Comparison of ENCODE assay signal across 9 mouse cellular contexts in the genomic region with DNA sequence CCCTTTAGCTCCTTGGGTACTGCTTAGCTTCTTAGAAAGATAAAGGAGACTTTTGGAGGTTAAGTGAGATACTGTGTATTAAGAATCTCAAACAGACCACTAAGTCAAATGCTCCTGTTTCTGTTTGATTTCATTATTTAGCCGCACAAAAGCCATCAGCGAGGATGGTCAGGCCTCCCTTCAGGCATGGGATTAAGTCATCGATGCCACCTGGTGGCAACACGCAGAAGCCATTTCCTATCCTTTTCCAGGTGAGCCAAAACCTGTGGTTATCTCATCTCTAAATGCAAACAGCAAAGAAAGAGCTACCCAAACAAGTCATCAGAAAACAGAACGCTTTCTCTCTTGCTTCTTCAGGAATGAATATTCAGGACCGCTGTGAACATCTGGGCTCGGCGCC.
DNase-seq lines count a peak whose midpoint lies in the region; ATAC-seq and TF ChIP-seq lines count a peak whose summit lies in the region.
"Had no signal": no experiment of that assay in that cellular context is flagged by ENCODE, and none has a peak within 500 bp of the region (broad histone marks: within the 10 kb centered on the region; RNA-seq: fewer than 3 reads in every experiment).

No protein-coding gene starts in this region.

- no peaks in the 10 kb centered on the region for H3K27me3 ChIP-seq in hindbrain, embryonic 14.5 days (ENCODE audit: control insufficient read depth, insufficient read depth, low read length)
- no peaks in the 10 kb centered on the region for H3K27me3 ChIP-seq in hindbrain, embryonic 16.5 days (replicated peaks; ENCODE audit: control insufficient read depth, insufficient read depth, low read length)
- H3K27me3 ChIP-seq in ES-Bruce4 (ENCODE audit: control insufficient read depth, insufficient read depth, low read length, poor library complexity, severe bottlenecking), result no peaks in the 10 kb centered on the region
- H3K27me3 ChIP-seq in neural tube, embryonic 15.5 days (replicated peaks), result no peaks in the 10 kb centered on the region
- H3K27me3 ChIP-seq: forebrain, embryonic 13.5 days had no signal

- no peaks in the 10 kb centered on the region for H3K36me3 ChIP-seq in hindbrain, embryonic 14.5 days (replicated peaks; ENCODE audit: control insufficient read depth, insufficient read depth)
- no peaks in the 10 kb centered on the region for H3K36me3 ChIP-seq in hindbrain, embryonic 16.5 days (ENCODE audit: control insufficient read depth, insufficient read depth, low read length)
- no peaks in the 10 kb centered on the region for H3K36me3 ChIP-seq in ES-Bruce4 (ENCODE audit: control insufficient read depth, insufficient read depth, low read length, poor library complexity, severe bottlenecking)
- no peaks in the 10 kb centered on the region for H3K36me3 ChIP-seq in neural tube, embryonic 15.5 days

- WGBS in hindbrain, embryonic 14.5 days, result 49% methylated on average over 8 of the region's 8 CpGs
- 41% methylated on average over 8 of the region's 8 CpGs for WGBS in hindbrain, embryonic 16.5 days
- 50% methylated on average over 8 of the region's 8 CpGs for WGBS in neural tube, embryonic 15.5 days

- DNase-seq in adrenal gland, postnatal 10 days, result peak; percentile 8
- DNase-seq in adrenal gland, adult 2 months, result no peak
- DNase-seq in hindbrain, embryonic 14.5 days (ENCODE audit: low spot score), result peak; percentile 67
- peak; percentile 32 to 34 for DNase-seq in left cerebral cortex, adult 18-20 months (ENCODE audit: low spot score in 2 of 2)
- no peak for DNase-seq in thymus, adult 18-20 months

- H3K4me3 ChIP-seq in hindbrain, embryonic 14.5 days (replicated peaks; ENCODE audit: low read length), result no peak overlapping the region
- H3K4me3 ChIP-seq in hindbrain, embryonic 16.5 days (ENCODE audit: low read length), result no peak overlapping the region
- no peak overlapping the region for H3K4me3 ChIP-seq in ES-Bruce4 (ENCODE audit: low read depth, low read length)
- H3K4me3 ChIP-seq in neural tube, embryonic 15.5 days (replicated peaks), result no peak overlapping the region
- H3K4me3 ChIP-seq: forebrain, embryonic 13.5 days had no signal

- TF ChIP-seq EP300 in ES-Bruce4 (IDR thresholded peaks at IDR 0.05; ENCODE audit: insufficient read depth, low read depth, low read length), result no peak

- H3K4me2 ChIP-seq in hindbrain, embryonic 14.5 days (replicated peaks), result no peak overlapping the region
- H3K4me2 ChIP-seq in hindbrain, embryonic 16.5 days (ENCODE audit: low read length), result no peak overlapping the region
- no peak overlapping the region for H3K4me2 ChIP-seq in neural tube, embryonic 15.5 days
- H3K4me2 ChIP-seq: forebrain, embryonic 13.5 days had no signal

- TF ChIP-seq POLR2A in ES-Bruce4 (IDR thresholded peaks at IDR 0.05; ENCODE audit: insufficient read depth, low read length), result no peak

- H3K27ac ChIP-seq in hindbrain, embryonic 14.5 days, result no peak overlapping the region
- H3K27ac ChIP-seq in hindbrain, embryonic 16.5 days (ENCODE audit: low read depth, low read length), result no peak overlapping the region
- no peak overlapping the region for H3K27ac ChIP-seq in ES-Bruce4 (ENCODE audit: insufficient read depth, low read length)
- no peak overlapping the region for H3K27ac ChIP-seq in neural tube, embryonic 15.5 days (replicated peaks)
- H3K27ac ChIP-seq: forebrain, embryonic 13.5 days had no signal

- no peaks in the 10 kb centered on the region for H3K4me1 ChIP-seq in hindbrain, embryonic 14.5 days (replicated peaks; ENCODE audit: control insufficient read depth, insufficient read depth, low read length)
- H3K4me1 ChIP-seq in hindbrain, embryonic 16.5 days (ENCODE audit: control insufficient read depth, insufficient read depth, low read depth, low read length), result no peaks in the 10 kb centered on the region
- H3K4me1 ChIP-seq in ES-Bruce4 (ENCODE audit: control insufficient read depth, insufficient read depth, low read length), result no peaks in the 10 kb centered on the region
- H3K4me1 ChIP-seq in neural tube, embryonic 15.5 days, result no peaks in the 10 kb centered on the region
- H3K4me1 ChIP-seq: forebrain, embryonic 13.5 days had no signal

- H3K9ac ChIP-seq in hindbrain, embryonic 14.5 days, result no peak overlapping the region
- H3K9ac ChIP-seq in hindbrain, embryonic 16.5 days (ENCODE audit: low read depth, low read length), result no peak overlapping the region
- no peak overlapping the region for H3K9ac ChIP-seq in ES-Bruce4 (ENCODE audit: low read depth, poor library complexity, severe bottlenecking)
- H3K9ac ChIP-seq in neural tube, embryonic 15.5 days (replicated peaks), result no peak overlapping the region
- H3K9ac ChIP-seq: forebrain, embryonic 13.5 days had no signal

- TF ChIP-seq CTCF in ES-Bruce4 (IDR thresholded peaks at IDR 0.05; ENCODE audit: low read depth, low read length), result peak; percentile 38

- 0 out of 2 replicates have a peak, but pooled peaks cover 6% of the 10 kb centered on the region for H3K9me3 ChIP-seq in hindbrain, embryonic 14.5 days (ENCODE audit: control insufficient read depth, low read length)
- H3K9me3 ChIP-seq in hindbrain, embryonic 16.5 days (ENCODE audit: control insufficient read depth, low read length), result no peaks in the 10 kb centered on the region; the same call in 1 of the 2 replicates
- H3K9me3 ChIP-seq in ES-Bruce4 (replicated peaks; ENCODE audit: control insufficient read depth, insufficient read depth, low read length, poor library complexity, severe bottlenecking), result no peaks in the 10 kb centered on the region
- H3K9me3 ChIP-seq in neural tube, embryonic 15.5 days (replicated peaks), result no peaks in the 10 kb centered on the region
- H3K9me3 ChIP-seq: forebrain, embryonic 13.5 days had no signal

- ATAC-seq in hindbrain, embryonic 14.5 days (ENCODE audit: low FRiP score), result no peak
- ATAC-seq in hindbrain, embryonic 16.5 days, result no peak
- ATAC-seq in neural tube, embryonic 15.5 days (ENCODE audit: low FRiP score), result no peak
- ATAC-seq: forebrain, embryonic 13.5 days had no signal

Comparison
In these comparisons a context has a peak if more than half of its experiments do, and no peak if none do; other contexts are left out.
1. DNase-seq: peak in adrenal gland, postnatal 10 days (single experiment), hindbrain, embryonic 14.5 days (single experiment) and left cerebral cortex, adult 18-20 months (2 of 2); none in adrenal gland, adult 2 months (single experiment) and thymus, adult 18-20 months (0 of 2).